Mouse (Mus musculus) stomach, embryonic 16.5 days (tissue): ENCODE measurements at regions not wholly inside any gene's neighbourhood (a gene's known extent, or its start where the extent isn't known, plus 50 kb on each side); places are given as distances from the start of the nearest gene placed in this dataset.

Experiments
- ATAC-seq: fragments of 200-750 bp; cut with Nextera tagmentation; 2 replicates; pipeline ENCODE4 v1.8.0; 2017; ENCODE audit warnings: moderate number of reproducible peaks, moderate TSS enrichment; ENCODE audit not compliant: insufficient read depth, low FRiP score
- H3K27ac ChIP-seq: fragments of 300-500 bp; sonication (generic); 2 replicates; pipeline ENCODE4 v1.5.1; 2014; ENCODE audit warnings: low read length
- H3K27me3 ChIP-seq: fragments of 300-500 bp; sonication (generic); 2 replicates; pipeline ENCODE4 v1.6.1; 2014; ENCODE audit warnings: low read length, control low read depth, mixed read lengths; ENCODE audit not compliant: control insufficient read depth, insufficient read depth
- H3K36me3 ChIP-seq: fragments of 300-500 bp; sonication (generic); 2 replicates; pipeline ENCODE4 v1.6.1; 2014; ENCODE audit warnings: low read length; ENCODE audit not compliant: control insufficient read depth, insufficient read depth
- H3K4me1 ChIP-seq: fragments of 300-500 bp; sonication (generic); 2 replicates; pipeline ENCODE4 v1.6.1; 2014; ENCODE audit warnings: low read length, control low read depth, mixed read lengths; ENCODE audit not compliant: control insufficient read depth, insufficient read depth
- H3K4me2 ChIP-seq: fragments of 300-500 bp; sonication (generic); 2 replicates; pipeline ENCODE4 v1.6.1; 2014; ENCODE audit warnings: low read depth, low read length, mixed read lengths
- H3K4me3 ChIP-seq: fragments of 300-500 bp; sonication (generic); replicated peaks from 2 replicates; pipeline ENCODE4 v1.5.1; 2014; ENCODE audit warnings: mild to moderate bottlenecking, low read length
- H3K9ac ChIP-seq: fragments of 300-500 bp; sonication (generic); 2 replicates; pipeline ENCODE4 v1.6.1; 2014; ENCODE audit warnings: low read length
- H3K9me3 ChIP-seq: fragments of 300-500 bp; sonication (generic); replicated peaks from 2 replicates; pipeline ENCODE4 v1.6.1; 2016; ENCODE audit warnings: low read length, control low read depth; ENCODE audit not compliant: control insufficient read depth
- WGBS: fragments of 180-500 bp; shearing (Covaris S2); extraction: QIAGEN DNeasy Blood & Tissue Kit; methylation state at CpG from one replicate; pipeline ENCODE4 v1.1.7; 2014; 5-methylcytosine and 5-hydroxymethylcytosine counted together

- Histone ChIP-seq H3K4me3 (no peak overlapping the region), H3K27ac (no peak overlapping the region), H3K4me1 (peaks cover 6% of the 10 kb centered on the region; the same call in 1 of the 2 replicates), H3K4me2 (no peak overlapping the region), H3K27me3 (no peaks in the 10 kb centered on the region), H3K9me3 (peaks cover 6% of the 10 kb centered on the region; the same call in 1 of the 2 replicates), H3K36me3 (no peaks in the 10 kb centered on the region), H3K9ac (no peak overlapping the region)
- no peak for ATAC-seq
- WGBS: 54% methylated on average over 3 of the region's 3 CpGs
These were observed 319.6 kb upstream of the Id2 start for GRCm38 (mm10) chr12:25416571-25416970.

- Histone ChIP-seq H3K27me3 (no peaks in the 10 kb centered on the region), H3K4me3 (no peak overlapping the region), H3K36me3 (no peaks in the 10 kb centered on the region), H3K4me2 (no peak overlapping the region), H3K9ac (no peak overlapping the region), H3K9me3 (peaks cover 6% of the 10 kb centered on the region; the same call in 1 of the 2 replicates), H3K27ac (no peak overlapping the region), H3K4me1 (peaks cover 6% of the 10 kb centered on the region; the same call in 1 of the 2 replicates)
- ATAC-seq: no peak
- 48% methylated on average over 3 of the region's 3 CpGs for whole genome bisulfite sequencing
These were observed 318.7 kb upstream of the Id2 start for GRCm38 (mm10) chr12:25415641-25416040.

- no peaks in the 10 kb centered on the region for H3K27me3 ChIP-seq
- peaks cover 6% of the 10 kb centered on the region; the same call in 1 of the 2 replicates for H3K9me3 ChIP-seq
- 28% methylated on average over 2 of the region's 2 CpGs for WGBS
- ATAC-seq: no peak
- no peaks in the 10 kb centered on the region for H3K36me3 ChIP-seq
- no peak overlapping the region for H3K4me3 ChIP-seq
- H3K9ac ChIP-seq: no peak overlapping the region
- no peak overlapping the region for H3K27ac ChIP-seq
- no peak overlapping the region for H3K4me2 ChIP-seq
- peaks cover 6% of the 10 kb centered on the region; the same call in 1 of the 2 replicates for H3K4me1 ChIP-seq
These were observed 318.3 kb upstream of the Id2 start for GRCm38 (mm10) chr12:25415232-25415631.

- 94% methylated on average over 2 of the region's 2 CpGs for WGBS
These were observed 310.4 kb upstream of the Id2 start for GRCm38 (mm10) chr12:25407301-25407700.

GRCm38 (mm10) chr12:25400326-25400725 is 303.4 kb upstream of the Id2 start:
- H3K27ac ChIP-seq: no peak overlapping the region
- H3K4me3 ChIP-seq: no peak overlapping the region
- no peak for ATAC-seq
- H3K27me3 ChIP-seq: no peaks in the 10 kb centered on the region
- H3K4me2 ChIP-seq: no peak overlapping the region
- H3K4me1 ChIP-seq: no peaks in the 10 kb centered on the region
- 77% methylated on average over 5 of the region's 5 CpGs for WGBS
- no peaks in the 10 kb centered on the region for H3K9me3 ChIP-seq
- H3K9ac ChIP-seq: no peak overlapping the region
- H3K36me3 ChIP-seq: no peaks in the 10 kb centered on the region

More at GRCm38 (mm10) chr12:25407301-25407700, 310.4 kb upstream of the Id2 start:
- Histone ChIP-seq H3K4me2 (no peak overlapping the region), H3K36me3 (no peaks in the 10 kb centered on the region), H3K27me3 (no peaks in the 10 kb centered on the region), H3K4me1 (no peaks in the 10 kb centered on the region), H3K4me3 (no peak overlapping the region), H3K9ac (no peak overlapping the region), H3K27ac (no peak overlapping the region), H3K9me3 (peaks cover 5% of the 10 kb centered on the region; the same call in 1 of the 2 replicates)
- ATAC-seq: no peak

- Histone ChIP-seq H3K9ac (no peak overlapping the region), H3K27me3 (no peaks in the 10 kb centered on the region), H3K4me3 (no peak overlapping the region), H3K27ac (no peak overlapping the region), H3K9me3 (no peaks in the 10 kb centered on the region), H3K36me3 (no peaks in the 10 kb centered on the region), H3K4me2 (no peak overlapping the region), H3K4me1 (no peaks in the 10 kb centered on the region)
- no peak for ATAC-seq
- WGBS: 63% methylated on average over 3 of the region's 3 CpGs
These were observed 301.8 kb upstream of the Id2 start for GRCm38 (mm10) chr12:25398726-25399125.

GRCm38 (mm10) chr12:25394326-25394725 is 297.4 kb upstream of the Id2 start:
- Histone ChIP-seq H3K36me3 (no peaks in the 10 kb centered on the region), H3K9me3 (no peaks in the 10 kb centered on the region), H3K4me1 (no peaks in the 10 kb centered on the region), H3K27me3 (no peaks in the 10 kb centered on the region), H3K4me2 (no peak overlapping the region), H3K27ac (no peak overlapping the region), H3K4me3 (no peak overlapping the region), H3K9ac (no peak overlapping the region)
- ATAC-seq: no peak
- 83% methylated on average over 3 of the region's 3 CpGs for WGBS

- WGBS: 74% methylated on average over 4 of the region's 4 CpGs
- H3K4me1 ChIP-seq: no peaks in the 10 kb centered on the region
- no peak overlapping the region for H3K27ac ChIP-seq
- no peak overlapping the region for H3K9ac ChIP-seq
- no peak for ATAC-seq
- H3K27me3 ChIP-seq: no peaks in the 10 kb centered on the region
- no peaks in the 10 kb centered on the region for H3K9me3 ChIP-seq
- no peak overlapping the region for H3K4me3 ChIP-seq
- H3K4me2 ChIP-seq: no peak overlapping the region
- H3K36me3 ChIP-seq: no peaks in the 10 kb centered on the region
These were observed 296.6 kb upstream of the Id2 start for GRCm38 (mm10) chr12:25393501-25393900.

- Histone ChIP-seq H3K36me3 (no peaks in the 10 kb centered on the region), H3K27me3 (no peaks in the 10 kb centered on the region), H3K9me3 (no peaks in the 10 kb centered on the region), H3K4me1 (no peaks in the 10 kb centered on the region), H3K4me3 (no peak overlapping the region), H3K4me2 (no peak overlapping the region), H3K27ac (no peak overlapping the region), H3K9ac (no peak overlapping the region)
- WGBS: 66% methylated on average over 5 of the region's 5 CpGs
- no peak for ATAC-seq
These were observed 292.3 kb upstream of the Id2 start for GRCm38 (mm10) chr12:25389202-25389601.
